Mouse (Mus musculus): ENCODE measurements around the gene Dis3. TPM values are rescaled to one million over a fixed set of nuclear protein-coding genes. Genes with fewer than 3 reads are reported as not detected.

Gene Dis3
- total and polyA plus RNA-seq, 3 experiments = 3.0 to 10.5 (median 9.8) TPM

DNA sequence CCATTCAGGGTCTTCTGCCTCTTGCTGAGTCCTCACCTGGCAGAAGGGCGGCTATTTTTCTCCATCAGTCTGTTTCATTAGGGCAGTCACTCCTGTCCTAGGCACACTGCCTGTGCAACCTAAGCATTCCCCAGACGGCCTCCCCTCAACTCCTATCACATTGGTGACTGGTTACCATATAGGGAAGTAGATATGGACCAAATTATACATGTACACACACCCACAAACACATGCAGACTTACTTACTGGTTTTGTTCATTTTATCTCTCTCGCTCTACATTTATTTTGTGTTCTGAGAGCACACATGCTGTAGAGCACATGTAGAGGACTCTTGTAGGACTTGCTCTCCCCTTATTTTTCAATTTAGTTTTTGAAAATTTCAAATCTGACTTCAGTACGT, 3.5 kb upstream of the Dis3 start:
- H3K36me3 ChIP-seq (ENCODE audit: control insufficient read depth, insufficient read depth, low read length) = peaks cover 4% of the 10 kb centered on the region

DNA sequence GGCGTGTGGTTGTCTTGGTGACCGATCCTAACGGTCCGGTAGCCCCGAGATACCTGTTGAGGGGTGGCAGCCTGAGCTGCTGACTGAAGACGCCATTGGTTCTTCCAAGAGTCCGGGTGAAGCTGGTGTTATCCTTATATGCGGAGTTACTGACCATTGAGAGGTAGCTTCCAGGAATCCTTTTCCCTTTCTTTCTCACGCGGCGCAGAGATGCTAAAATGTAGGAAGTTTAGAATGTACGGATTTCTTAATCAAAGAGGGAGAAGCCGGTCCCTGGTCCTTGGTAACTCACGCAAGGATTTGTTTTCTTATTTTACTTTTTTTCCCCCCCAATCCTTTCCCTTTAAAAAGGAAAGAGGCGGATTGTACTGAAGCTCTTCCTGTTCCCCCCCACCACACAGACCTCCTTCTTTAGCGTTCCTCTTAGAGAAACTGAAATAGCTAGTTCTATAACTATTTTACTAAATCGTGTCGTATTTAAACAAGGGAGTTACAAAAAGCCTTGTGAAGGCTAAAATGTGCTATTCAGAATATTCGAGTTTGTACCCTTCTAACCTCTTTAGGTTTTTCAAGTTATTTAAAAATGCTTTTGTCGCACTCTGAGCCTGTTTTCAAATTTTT, 507 bp upstream of the Dis3 start:
- peak overlapping the region; percentile 72 for H3K9ac ChIP-seq (ENCODE audit: low read depth, low read length)
- intact Hi-C loops (cut with DNase I) = loop anchor here (1.0 kb wide), 1 partner anchor 54 kb away; the partner anchor contains the start of genes Bora and Mzt1
- peaks cover 2% of the 10 kb centered on the region for H3K36me3 ChIP-seq (ENCODE audit: control insufficient read depth, insufficient read depth, low read length)
- no peaks in the 10 kb centered on the region for H3K4me1 ChIP-seq (ENCODE audit: control insufficient read depth, insufficient read depth, low read length)
- TF ChIP-seq EP300 (IDR thresholded peaks at IDR 0.05; ENCODE audit: insufficient read depth, low read depth, low read length) (no peak), CTCF (IDR thresholded peaks at IDR 0.05) (no peak), POLR2A (IDR thresholded peaks at IDR 0.05; ENCODE audit: insufficient read depth, low read depth, low read length) (no peak)
- no peak for DNase-seq
- peak overlapping the region; percentile 73 for H3K27ac ChIP-seq
- no peaks in the 10 kb centered on the region for H3K27me3 ChIP-seq (ENCODE audit: control insufficient read depth, insufficient read depth, low read length)
- 4% methylated on average over 20 of the region's 20 CpGs for WGBS
- peaks cover 1% of the 10 kb centered on the region; the same call in 1 of the 2 replicates for H3K79me2 ChIP-seq (replicated peaks; ENCODE audit: control insufficient read depth, insufficient read depth, low read length)
- peak overlapping the region; percentile 93 for H3K4me3 ChIP-seq

More for the DNA sequence above, 3.5 kb upstream of the Dis3 start:
- Histone ChIP-seq H3K79me2 (replicated peaks; ENCODE audit: control insufficient read depth, insufficient read depth, low read length) (peaks cover 1% of the 10 kb centered on the region; the same call in 1 of the 2 replicates), H3K9ac (ENCODE audit: low read depth, low read length) (no peak overlapping the region), H3K4me1 (ENCODE audit: control insufficient read depth, insufficient read depth, low read length) (no peaks in the 10 kb centered on the region), H3K27me3 (ENCODE audit: control insufficient read depth, insufficient read depth, low read length) (no peaks in the 10 kb centered on the region), H3K4me3 (no peak overlapping the region), H3K27ac (no peak overlapping the region)
- DNase-seq = no peak
- intact Hi-C loops (cut with DNase I) = no loop called here
- WGBS = 93% methylated on average over 4 of the region's 4 CpGs
- no peak for TF ChIP-seq CTCF (IDR thresholded peaks at IDR 0.05)
- TF ChIP-seq POLR2A (IDR thresholded peaks at IDR 0.05; ENCODE audit: insufficient read depth, low read depth, low read length) = no peak

DNA sequence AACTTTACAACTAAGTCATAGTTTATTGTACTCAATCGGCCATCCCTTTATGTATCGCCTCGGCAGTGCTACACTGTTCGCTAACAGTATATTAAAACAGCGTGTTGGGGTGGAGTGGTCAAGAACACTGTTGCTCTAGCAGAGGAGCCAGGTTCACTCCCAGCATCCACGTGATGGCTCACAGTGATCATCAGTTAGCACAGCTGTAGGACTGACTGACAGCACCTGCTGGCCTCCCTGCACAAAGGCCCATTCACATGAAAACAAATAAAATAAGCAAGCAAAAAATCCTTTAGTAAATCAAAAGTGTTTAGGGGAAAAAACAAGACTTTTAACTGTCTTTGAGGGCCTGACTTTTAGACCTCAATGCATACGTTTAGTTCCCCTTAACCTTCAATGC, 10.6 kb downstream of the Dis3 start:
- no peak overlapping the region for H3K4me3 ChIP-seq
- intact Hi-C loops (cut with DNase I) = no loop called here
- H3K9ac ChIP-seq (ENCODE audit: low read depth, low read length) = no peak overlapping the region
- H3K27ac ChIP-seq = no peak overlapping the region
- no peaks in the 10 kb centered on the region for H3K27me3 ChIP-seq (ENCODE audit: control insufficient read depth, insufficient read depth, low read length)
- 96% methylated on average over 7 of the region's 7 CpGs for WGBS
- H3K79me2 ChIP-seq (replicated peaks; ENCODE audit: control insufficient read depth, insufficient read depth, low read length) = no peaks in the 10 kb centered on the region
- no peak for DNase-seq
- peaks cover 2% of the 10 kb centered on the region; the same call in 1 of the 2 replicates for H3K4me1 ChIP-seq (ENCODE audit: control insufficient read depth, insufficient read depth, low read length)
- no peak for TF ChIP-seq EP300 (IDR thresholded peaks at IDR 0.05; ENCODE audit: insufficient read depth, low read depth, low read length)
- no peak for TF ChIP-seq POLR2A (IDR thresholded peaks at IDR 0.05; ENCODE audit: insufficient read depth, low read depth, low read length)
- TF ChIP-seq CTCF (IDR thresholded peaks at IDR 0.05) = no peak
- peaks cover 5% of the 10 kb centered on the region for H3K36me3 ChIP-seq (ENCODE audit: control insufficient read depth, insufficient read depth, low read length)

- H3K4me3 ChIP-seq = no peak overlapping the region
- intact Hi-C loops (cut with DNase I) = no loop called here
- H3K4me1 ChIP-seq (ENCODE audit: control insufficient read depth, insufficient read depth, low read length) = no peaks in the 10 kb centered on the region
- TF ChIP-seq EP300 (IDR thresholded peaks at IDR 0.05; ENCODE audit: insufficient read depth, low read depth, low read length) (no peak), POLR2A (IDR thresholded peaks at IDR 0.05; ENCODE audit: insufficient read depth, low read depth, low read length) (no peak), CTCF (IDR thresholded peaks at IDR 0.05) (no peak)
- no peak overlapping the region for H3K27ac ChIP-seq
- no peaks in the 10 kb centered on the region for H3K27me3 ChIP-seq (ENCODE audit: control insufficient read depth, insufficient read depth, low read length)
- DNase-seq = no peak
- no peaks in the 10 kb centered on the region for H3K79me2 ChIP-seq (replicated peaks; ENCODE audit: control insufficient read depth, insufficient read depth, low read length)
- no peaks in the 10 kb centered on the region for H3K36me3 ChIP-seq (ENCODE audit: control insufficient read depth, insufficient read depth, low read length)
- H3K9ac ChIP-seq (ENCODE audit: low read depth, low read length) = no peak overlapping the region
- 90% methylated on average over 4 of the region's 4 CpGs for WGBS
Observed at GRCm38 (mm10) chr14:99071146-99071545, 28.4 kb downstream of the Dis3 start.

- Histone ChIP-seq H3K4me1 (ENCODE audit: control insufficient read depth, insufficient read depth, low read length) (peaks cover 2% of the 10 kb centered on the region; the same call in 1 of the 2 replicates), H3K27me3 (ENCODE audit: control insufficient read depth, insufficient read depth, low read length) (no peaks in the 10 kb centered on the region), H3K27ac (no peak overlapping the region), H3K9ac (ENCODE audit: low read depth, low read length) (no peak overlapping the region), H3K36me3 (ENCODE audit: control insufficient read depth, insufficient read depth, low read length) (no peaks in the 10 kb centered on the region), H3K79me2 (replicated peaks; ENCODE audit: control insufficient read depth, insufficient read depth, low read length) (no peaks in the 10 kb centered on the region), H3K4me3 (no peak overlapping the region)
- TF ChIP-seq CTCF (IDR thresholded peaks at IDR 0.05) (no peak), POLR2A (IDR thresholded peaks at IDR 0.05; ENCODE audit: insufficient read depth, low read depth, low read length) (no peak), EP300 (IDR thresholded peaks at IDR 0.05; ENCODE audit: insufficient read depth, low read depth, low read length) (no peak)
- 95% methylated on average over 2 of the region's 2 CpGs for WGBS
- intact Hi-C loops (cut with DNase I) = no loop called here
- no peak for DNase-seq
Observed at GRCm38 (mm10) chr14:99063091-99063490, 36.5 kb downstream of the Dis3 start.

DNA sequence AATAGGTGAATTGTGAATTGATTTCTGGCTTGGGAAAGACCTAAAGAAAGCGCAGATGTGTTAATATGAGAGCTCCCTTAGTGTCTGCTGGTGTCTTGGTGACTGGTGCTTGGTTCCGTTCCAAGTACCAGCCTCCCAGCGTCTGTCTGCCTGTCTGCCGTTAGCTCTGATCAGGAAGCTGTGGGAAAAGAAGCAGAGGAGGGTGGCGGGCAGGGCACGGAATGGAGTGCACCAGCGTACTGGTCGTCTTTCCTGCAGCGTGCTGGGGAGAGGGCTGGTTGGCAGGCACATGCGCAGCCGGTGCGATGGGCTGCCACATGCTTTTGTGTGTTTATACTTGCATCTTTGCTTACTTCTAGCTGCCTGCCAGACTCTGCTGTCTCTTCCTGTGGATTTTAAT, 39.0 kb downstream of the Dis3 start:
- no peak overlapping the region for H3K4me3 ChIP-seq
- H3K27ac ChIP-seq = no peak overlapping the region
- no peak for TF ChIP-seq CTCF (IDR thresholded peaks at IDR 0.05)
- TF ChIP-seq POLR2A (IDR thresholded peaks at IDR 0.05; ENCODE audit: insufficient read depth, low read depth, low read length) = no peak
- no peak for TF ChIP-seq EP300 (IDR thresholded peaks at IDR 0.05; ENCODE audit: insufficient read depth, low read depth, low read length)
- intact Hi-C loops (cut with DNase I) = no loop called here
- peaks cover 2% of the 10 kb centered on the region; the same call in 1 of the 2 replicates for H3K4me1 ChIP-seq (ENCODE audit: control insufficient read depth, insufficient read depth, low read length)
- H3K36me3 ChIP-seq (ENCODE audit: control insufficient read depth, insufficient read depth, low read length) = no peaks in the 10 kb centered on the region
- no peaks in the 10 kb centered on the region for H3K79me2 ChIP-seq (replicated peaks; ENCODE audit: control insufficient read depth, insufficient read depth, low read length)
- H3K9ac ChIP-seq (ENCODE audit: low read depth, low read length) = no peak overlapping the region
- no peaks in the 10 kb centered on the region for H3K27me3 ChIP-seq (ENCODE audit: control insufficient read depth, insufficient read depth, low read length)
- WGBS = 82% methylated on average over 12 of the region's 12 CpGs
- DNase-seq = no peak

Measured in heart, adult 2 months (tissue).